In genomic region chr9:82160143-82160542, GRCm38 (mm10) we compare ENCODE assay signal across 23 mouse cellular contexts.
DNase-seq lines count a peak whose midpoint lies in the region; ATAC-seq and TF ChIP-seq lines count a peak whose summit lies in the region.
"Had no signal": no experiment of that assay in that cellular context is flagged by ENCODE, and none has a peak within 500 bp of the region (broad histone marks: within the 10 kb centered on the region; RNA-seq: fewer than 3 reads in every experiment).

No protein-coding gene starts in this region.

- H3K27ac ChIP-seq in hindbrain, embryonic 10.5 days, result no peak overlapping the region
- no peak overlapping the region for H3K27ac ChIP-seq in hindbrain, postnatal 0 days
- H3K27ac ChIP-seq in stomach, embryonic 14.5 days (ENCODE audit: low read length), result no peak overlapping the region
- no peak overlapping the region for H3K27ac ChIP-seq in stomach, postnatal 0 days (replicated peaks)
- H3K27ac ChIP-seq in embryonic facial prominence, embryonic 12.5 days, result no peak overlapping the region
- no peak overlapping the region for H3K27ac ChIP-seq in liver, embryonic 11.5 days (ENCODE audit: low read depth, low read length)
- H3K27ac ChIP-seq: forebrain, embryonic 10.5 days; gastrocnemius, adult 2 months; heart, embryonic 10.5 days; neural tube, embryonic 15.5 days had no signal

- no peak overlapping the region for H3K9ac ChIP-seq in hindbrain, postnatal 0 days (replicated peaks; ENCODE audit: low read length)
- H3K9ac ChIP-seq in stomach, embryonic 14.5 days (replicated peaks; ENCODE audit: low read depth, low read length), result no peak overlapping the region
- no peak overlapping the region for H3K9ac ChIP-seq in stomach, postnatal 0 days (ENCODE audit: low read length)
- no peak overlapping the region for H3K9ac ChIP-seq in embryonic facial prominence, embryonic 12.5 days
- no peak overlapping the region for H3K9ac ChIP-seq in liver, embryonic 11.5 days (ENCODE audit: low read depth, low read length)
- H3K9ac ChIP-seq: neural tube, embryonic 15.5 days had no signal

- WGBS in hindbrain, embryonic 10.5 days, result 55% methylated on average over 9 of the region's 9 CpGs
- WGBS in hindbrain, postnatal 0 days, result 54% methylated on average over 9 of the region's 9 CpGs
- WGBS in stomach, embryonic 14.5 days, result 57% methylated on average over 9 of the region's 9 CpGs
- 49% methylated on average over 9 of the region's 9 CpGs for WGBS in stomach, postnatal 0 days
- 20% methylated on average over 9 of the region's 9 CpGs for WGBS in embryonic facial prominence, embryonic 12.5 days
- 47% methylated on average over 9 of the region's 9 CpGs for WGBS in liver, embryonic 11.5 days

- no peak for TF ChIP-seq EP300 in stomach, postnatal 0 days (optimal IDR thresholded peaks at IDR 0.05)

- no peaks in the 10 kb centered on the region for H3K4me1 ChIP-seq in hindbrain, embryonic 10.5 days (replicated peaks)
- no peaks in the 10 kb centered on the region for H3K4me1 ChIP-seq in hindbrain, postnatal 0 days (ENCODE audit: insufficient read depth, low read length)
- no peaks in the 10 kb centered on the region for H3K4me1 ChIP-seq in stomach, embryonic 14.5 days (ENCODE audit: control insufficient read depth, insufficient read depth, low read length)
- no peaks in the 10 kb centered on the region for H3K4me1 ChIP-seq in stomach, postnatal 0 days (replicated peaks; ENCODE audit: control insufficient read depth, insufficient read depth)
- H3K4me1 ChIP-seq in embryonic facial prominence, embryonic 12.5 days, result no peaks in the 10 kb centered on the region
- H3K4me1 ChIP-seq in liver, embryonic 11.5 days (replicated peaks; ENCODE audit: control insufficient read depth, insufficient read depth, low read length), result no peaks in the 10 kb centered on the region
- H3K4me1 ChIP-seq: forebrain, embryonic 10.5 days; heart, embryonic 10.5 days had no signal

- no peaks in the 10 kb centered on the region for H3K36me3 ChIP-seq in hindbrain, embryonic 10.5 days
- H3K36me3 ChIP-seq in hindbrain, postnatal 0 days (ENCODE audit: insufficient read depth, low read length), result no peaks in the 10 kb centered on the region
- no peaks in the 10 kb centered on the region for H3K36me3 ChIP-seq in stomach, embryonic 14.5 days (ENCODE audit: control insufficient read depth, insufficient read depth, low read length)
- no peaks in the 10 kb centered on the region for H3K36me3 ChIP-seq in stomach, postnatal 0 days (ENCODE audit: control insufficient read depth, insufficient read depth, low read length)
- no peaks in the 10 kb centered on the region for H3K36me3 ChIP-seq in embryonic facial prominence, embryonic 12.5 days
- H3K36me3 ChIP-seq in liver, embryonic 11.5 days (ENCODE audit: control insufficient read depth, insufficient read depth, low read length), result no peaks in the 10 kb centered on the region
- H3K36me3 ChIP-seq: forebrain, embryonic 10.5 days; heart, embryonic 10.5 days; neural tube, embryonic 15.5 days had no signal

- no peak for ATAC-seq in hindbrain, postnatal 0 days
- no peak for ATAC-seq in stomach, embryonic 14.5 days (ENCODE audit: insufficient number of reproducible peaks, insufficient read depth, low FRiP score, low read depth)
- no peak for ATAC-seq in stomach, postnatal 0 days (ENCODE audit: low FRiP score, low TSS enrichment)
- no peak for ATAC-seq in embryonic facial prominence, embryonic 12.5 days (ENCODE audit: insufficient number of reproducible peaks, insufficient read depth, low FRiP score, low TSS enrichment)
- no peak for ATAC-seq in liver, embryonic 11.5 days (replicated peaks; ENCODE audit: low FRiP score)
- ATAC-seq: inflammation-experienced regulatory T-cells, adult 6 months; midbrain, embryonic 16.5 days had no signal

- no peak overlapping the region for H3K4me3 ChIP-seq in hindbrain, embryonic 10.5 days
- H3K4me3 ChIP-seq in hindbrain, postnatal 0 days (ENCODE audit: low read length), result no peak overlapping the region
- H3K4me3 ChIP-seq in stomach, embryonic 14.5 days (ENCODE audit: low read depth, low read length), result no peak overlapping the region
- H3K4me3 ChIP-seq in stomach, postnatal 0 days (ENCODE audit: low read depth, low read length), result no peak overlapping the region
- H3K4me3 ChIP-seq in embryonic facial prominence, embryonic 12.5 days, result no peak overlapping the region
- H3K4me3 ChIP-seq in liver, embryonic 11.5 days (ENCODE audit: low read depth, low read length), result no peak overlapping the region
- H3K4me3 ChIP-seq: forebrain, embryonic 10.5 days; gastrocnemius, adult 2 months; heart, embryonic 10.5 days; neural tube, embryonic 15.5 days had no signal

- no peak for TF ChIP-seq CTCF in hindbrain, postnatal 0 days (IDR thresholded peaks at IDR 0.05; ENCODE audit: low read depth)
- TF ChIP-seq CTCF in stomach, postnatal 0 days (IDR thresholded peaks at IDR 0.05; ENCODE audit: low read depth), result no peak

- no peaks in the 10 kb centered on the region for H3K27me3 ChIP-seq in hindbrain, embryonic 10.5 days (ENCODE audit: insufficient read depth, poor library complexity, severe bottlenecking)
- no peaks in the 10 kb centered on the region for H3K27me3 ChIP-seq in hindbrain, postnatal 0 days (ENCODE audit: insufficient read depth, low read length)
- H3K27me3 ChIP-seq in stomach, embryonic 14.5 days (ENCODE audit: control insufficient read depth, insufficient read depth, low read length), result no peaks in the 10 kb centered on the region
- H3K27me3 ChIP-seq in stomach, postnatal 0 days (ENCODE audit: control insufficient read depth, insufficient read depth, low read length), result no peaks in the 10 kb centered on the region
- H3K27me3 ChIP-seq in embryonic facial prominence, embryonic 12.5 days, result no peaks in the 10 kb centered on the region
- H3K27me3 ChIP-seq in liver, embryonic 11.5 days (replicated peaks; ENCODE audit: control insufficient read depth, insufficient read depth, low read length), result no peaks in the 10 kb centered on the region
- H3K27me3 ChIP-seq: neural tube, embryonic 15.5 days had no signal

- peak; percentile 4 for DNase-seq in hindbrain, embryonic 10.5 days (ENCODE audit: low spot score)
- no peak for DNase-seq in hindbrain, postnatal 0 days (ENCODE audit: low spot score)
- no peak for DNase-seq in stomach, postnatal 0 days (ENCODE audit: low spot score)
- DNase-seq in liver, embryonic 11.5 days (ENCODE audit: low spot score), result no peak
- no peak for DNase-seq in thymus, postnatal 10 days (ENCODE audit: low spot score in 2 of 2)
- DNase-seq in spleen, adult 12 weeks (ENCODE audit: low spot score), result no peak
- DNase-seq: adrenal gland, postnatal 10 days; B cell, adult 2 months; cerebellum, adult 11 months; cerebellum, postnatal 10 days; gastrocnemius, adult 2 months; kidney, adult 8-10 months; layer of hippocampus, adult 9-11 months; lung, postnatal 4 days; right cerebral cortex, postnatal 14 days; thymus, postnatal 14 days had no signal

- no peaks in the 10 kb centered on the region for H3K9me3 ChIP-seq in hindbrain, embryonic 10.5 days
- no peaks in the 10 kb centered on the region for H3K9me3 ChIP-seq in hindbrain, postnatal 0 days (ENCODE audit: low read length)
- H3K9me3 ChIP-seq in stomach, embryonic 14.5 days (ENCODE audit: control insufficient read depth, low read depth, low read length), result no peaks in the 10 kb centered on the region
- H3K9me3 ChIP-seq in stomach, postnatal 0 days (ENCODE audit: control insufficient read depth, low read length), result no peaks in the 10 kb centered on the region
- H3K9me3 ChIP-seq in embryonic facial prominence, embryonic 12.5 days, result no peaks in the 10 kb centered on the region
- H3K9me3 ChIP-seq in liver, embryonic 11.5 days (ENCODE audit: control insufficient read depth, low read length), result no peaks in the 10 kb centered on the region
- H3K9me3 ChIP-seq: forebrain, embryonic 10.5 days; heart, embryonic 10.5 days; neural tube, embryonic 15.5 days had no signal

- no peak overlapping the region for H3K4me2 ChIP-seq in hindbrain, postnatal 0 days (ENCODE audit: low read depth, low read length)
- H3K4me2 ChIP-seq in stomach, embryonic 14.5 days (replicated peaks; ENCODE audit: low read depth, low read length), result 0 out of 2 replicates have a peak overlapping the region, but pooled peaks have one; percentile 7
- H3K4me2 ChIP-seq in stomach, postnatal 0 days (replicated peaks; ENCODE audit: low read depth), result no peak overlapping the region
- H3K4me2 ChIP-seq in embryonic facial prominence, embryonic 12.5 days (replicated peaks), result peak overlapping the region; percentile 18; the same call in 1 of the 2 replicates
- H3K4me2 ChIP-seq in liver, embryonic 11.5 days, result no peak overlapping the region
- H3K4me2 ChIP-seq: neural tube, embryonic 15.5 days had no signal

Comparison
In these comparisons a context has a peak if more than half of its experiments do, and no peak if none do; other contexts are left out.
1. H3K4me2 ChIP-seq: peak in stomach, embryonic 14.5 days (single experiment) and embryonic facial prominence, embryonic 12.5 days (single experiment); none in hindbrain, postnatal 0 days (single experiment), stomach, postnatal 0 days (single experiment) and liver, embryonic 11.5 days (single experiment).